Mouse (Mus musculus) neural tube, embryonic 14.5 days (tissue): ENCODE results near the gene Nlrc5. TPM values are rescaled to one million over a fixed set of nuclear protein-coding genes. Genes with fewer than 3 reads are reported as not detected.
A peak's percentile ranks its signal among the peaks of the same experiment; 100 is the strongest.

Experiments
- ATAC-seq: fragments of 200-750 bp; cut with Nextera tagmentation; 2 replicates; pipeline ENCODE4 v1.8.0; 2017; ENCODE audit warnings: low read depth, mild to moderate bottlenecking, moderate TSS enrichment, moderate library complexity
- H3K27ac ChIP-seq: fragments of 300-500 bp; sonication (generic); 2 replicates; pipeline ENCODE4 v1.5.1; 2014; ENCODE audit warnings: low read depth, mild to moderate bottlenecking, control low read depth, low read length, moderate library complexity, mixed read lengths
- H3K27me3 ChIP-seq: fragments of 300-500 bp; sonication (generic); 2 replicates; pipeline ENCODE4 v1.6.1; 2014; ENCODE audit warnings: low read length; ENCODE audit not compliant: control insufficient read depth, insufficient read depth
- H3K36me3 ChIP-seq: fragments of 300-500 bp; sonication (generic); 2 replicates; pipeline ENCODE4 v1.6.1; 2014; ENCODE audit warnings: low read length, mixed read lengths; ENCODE audit not compliant: control insufficient read depth, insufficient read depth
- H3K4me1 ChIP-seq: fragments of 300-500 bp; sonication (generic); 2 replicates; pipeline ENCODE4 v1.6.1; 2014; ENCODE audit warnings: low read length; ENCODE audit not compliant: control insufficient read depth, insufficient read depth
- H3K4me2 ChIP-seq: fragments of 300-500 bp; sonication (generic); 2 replicates; pipeline ENCODE4 v1.6.1; 2014; ENCODE audit warnings: mild to moderate bottlenecking, low read depth, low read length, control low read depth
- H3K4me3 ChIP-seq: fragments of 300-500 bp; sonication (generic); 2 replicates; pipeline ENCODE4 v1.5.1; 2014; ENCODE audit warnings: low read depth, low read length, control low read depth, mixed read lengths
- H3K9ac ChIP-seq: fragments of 300-500 bp; sonication (generic); replicated peaks from 2 replicates; pipeline ENCODE4 v1.6.1; 2014; ENCODE audit warnings: low read depth, mild to moderate bottlenecking, control low read depth, low read length, mixed read lengths
- H3K9me3 ChIP-seq: fragments of 300-500 bp; sonication (generic); 2 replicates; pipeline ENCODE4 v1.6.1; 2016; ENCODE audit warnings: low read length; ENCODE audit not compliant: control insufficient read depth
- WGBS: fragments of 180-500 bp; shearing (Covaris S2); extraction: QIAGEN DNeasy Blood & Tissue Kit; methylation state at CpG from one replicate; pipeline ENCODE4 v1.1.7; 2014; 5-methylcytosine and 5-hydroxymethylcytosine counted together
- polyA plus RNA-seq: library from polyadenylated mRNA; unstranded; fragments of >200 nt; fragmentation: Nextera tagmentation; extraction: Ambion mirVana; gene quantifications from 2 replicates; pipeline ENCODE4 v1.2.1, GENCODE M21; 2014

Nlrc5 gene
- polyA plus RNA-seq = 0.13 and 0.37 TPM in 2 replicates

DNA sequence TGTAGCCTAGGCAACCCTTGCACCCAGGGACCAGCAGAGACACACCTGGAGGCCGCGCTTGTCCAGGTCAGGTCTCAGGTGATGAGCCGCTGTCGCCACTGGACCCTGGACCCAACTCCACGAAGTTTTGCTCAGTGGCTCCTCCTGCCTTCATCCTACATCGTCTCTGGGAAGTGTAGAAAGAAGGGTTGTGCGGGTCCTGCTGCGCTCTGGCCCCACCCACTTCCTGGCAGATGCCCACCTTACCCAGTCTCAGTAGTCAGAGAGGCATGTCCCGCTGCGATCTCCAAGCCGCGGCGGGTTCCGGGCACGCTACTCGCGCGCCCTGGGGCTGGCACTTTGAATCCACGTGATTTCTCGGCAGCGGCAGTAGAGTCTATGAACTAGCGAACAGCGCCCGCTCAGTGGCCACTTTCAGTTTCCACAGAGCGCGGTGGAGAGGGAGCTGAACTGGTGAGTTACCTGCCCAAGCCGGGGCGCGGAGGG lies at the start of gene Nlrc5:
Nlrc5 (plus strand) TSS at position 376 of the 486 bp plus-strand sequence.
- Histone ChIP-seq H3K36me3 (no peaks in the 10 kb centered on the region), H3K27ac (no peak within 1 kb of the TSS), H3K27me3 (peaks cover 5% of the 10 kb centered on the region; the same call in 1 of the 2 replicates), H3K4me1 (0 out of 2 replicates have a peak, but pooled peaks cover 6% of the 10 kb centered on the region), H3K9ac (no peak within 1 kb of the TSS), H3K4me3 (peak within 1 kb of the TSS; percentile 31), H3K4me2 (peak within 1 kb of the TSS; percentile 72), H3K9me3 (no peaks in the 10 kb centered on the region)
- WGBS = 2% methylated on average over 29 of the region's 29 CpGs
- ATAC-seq = peak; percentile 34; the same call in 1 of the 2 replicates

DNA sequence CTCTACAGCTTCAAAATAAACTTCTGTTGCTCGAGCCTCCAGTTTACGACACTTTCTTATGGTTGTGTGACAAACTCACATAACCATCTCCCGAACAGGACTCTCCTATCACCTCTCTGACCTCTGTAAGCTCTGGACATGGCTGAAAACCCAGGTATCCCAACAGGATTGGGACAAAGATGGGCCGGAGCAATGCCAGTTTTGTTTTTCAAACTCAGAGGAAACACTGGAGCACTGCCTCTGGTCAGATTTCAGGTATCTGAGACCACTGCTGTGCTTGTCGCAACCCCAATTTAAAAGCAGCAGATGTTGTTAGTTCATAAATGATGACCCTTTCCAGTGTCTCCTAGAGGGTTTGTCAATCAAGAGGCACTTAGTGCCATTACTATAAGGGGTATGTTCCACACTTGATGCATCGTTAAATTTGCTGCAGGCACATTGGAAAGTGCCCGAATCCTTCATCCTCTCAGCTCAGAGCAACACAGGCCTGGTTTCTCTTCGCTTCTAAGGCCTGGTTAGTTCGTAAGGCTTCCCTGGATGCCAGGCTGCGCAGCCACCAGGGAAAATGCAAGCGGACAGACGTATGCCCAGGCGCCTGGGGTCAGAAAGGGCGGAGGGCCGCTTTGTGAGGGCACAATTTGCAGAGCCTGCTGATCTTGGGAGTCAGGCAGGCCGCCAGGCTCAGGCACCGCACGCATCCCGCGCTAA lies 48.5 kb upstream of the Nlrc5 start:
- Histone ChIP-seq H3K4me3 (peak overlapping the region; percentile 82), H3K27me3 (no peaks in the 10 kb centered on the region), H3K36me3 (peaks cover 14% of the 10 kb centered on the region), H3K9ac (peak overlapping the region; percentile 88), H3K9me3 (no peaks in the 10 kb centered on the region), H3K4me1 (peaks cover 13% of the 10 kb centered on the region; the same call in 1 of the 2 replicates), H3K27ac (peak overlapping the region; percentile 96), H3K4me2 (peak overlapping the region; percentile 91)
- peak; percentile 42 for ATAC-seq
- WGBS = 27% methylated on average over 16 of the region's 20 CpGs

DNA sequence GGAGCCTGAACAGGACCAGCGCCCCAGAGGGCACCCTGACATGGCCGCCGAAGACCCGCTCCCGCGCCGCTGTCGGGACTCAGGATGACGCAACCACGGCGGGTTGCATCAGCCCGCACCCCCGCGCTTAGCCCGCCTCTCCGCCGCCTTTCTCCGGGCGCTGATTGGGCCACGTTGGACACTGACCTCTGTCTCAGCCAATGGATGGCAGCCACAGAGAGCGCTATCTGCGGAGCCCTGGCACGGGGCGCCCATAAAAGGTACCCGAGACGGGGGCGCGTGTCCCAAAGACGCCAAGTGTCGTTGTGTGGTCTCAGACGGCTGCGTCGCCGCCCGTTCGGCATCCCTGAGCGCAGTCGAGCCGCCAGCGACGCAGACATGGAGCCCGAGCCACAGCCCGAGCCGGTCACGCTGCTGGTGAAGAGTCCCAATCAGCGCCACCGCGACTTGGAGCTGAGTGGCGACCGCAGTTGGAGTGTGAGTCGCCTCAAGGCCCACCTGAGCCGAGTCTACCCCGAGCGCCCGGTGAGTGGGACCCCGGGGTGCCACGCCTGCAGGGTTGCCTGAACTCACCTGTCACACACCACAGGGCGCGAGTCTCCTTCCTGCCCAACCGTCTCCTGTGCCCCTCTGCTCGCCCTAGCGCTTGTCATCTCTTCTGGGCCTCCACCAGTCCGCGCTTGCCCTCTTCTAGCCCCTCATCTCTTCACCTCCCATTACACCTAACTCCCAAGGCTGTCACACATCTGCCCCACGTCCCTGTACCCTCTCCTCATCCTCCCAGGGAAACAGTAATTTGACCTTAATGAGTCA lies 47.7 kb upstream of the Nlrc5 start, which contains the start of gene Herpud1:
Herpud1 (plus strand) TSS at position 225 of the 813 bp plus-strand sequence.
- Histone ChIP-seq H3K27ac (peak within 1 kb of the TSS; percentile 96), H3K4me3 (peak within 1 kb of the TSS; percentile 82), H3K36me3 (peaks cover 22% of the 10 kb centered on the region), H3K9ac (peak within 1 kb of the TSS; percentile 88), H3K4me2 (peak within 1 kb of the TSS; percentile 91), H3K4me1 (peaks cover 13% of the 10 kb centered on the region; the same call in 1 of the 2 replicates), H3K27me3 (no peaks in the 10 kb centered on the region), H3K9me3 (no peaks in the 10 kb centered on the region)
- peak; percentile 99 for ATAC-seq
- WGBS = 0% methylated on average over 59 of the region's 65 CpGs

DNA sequence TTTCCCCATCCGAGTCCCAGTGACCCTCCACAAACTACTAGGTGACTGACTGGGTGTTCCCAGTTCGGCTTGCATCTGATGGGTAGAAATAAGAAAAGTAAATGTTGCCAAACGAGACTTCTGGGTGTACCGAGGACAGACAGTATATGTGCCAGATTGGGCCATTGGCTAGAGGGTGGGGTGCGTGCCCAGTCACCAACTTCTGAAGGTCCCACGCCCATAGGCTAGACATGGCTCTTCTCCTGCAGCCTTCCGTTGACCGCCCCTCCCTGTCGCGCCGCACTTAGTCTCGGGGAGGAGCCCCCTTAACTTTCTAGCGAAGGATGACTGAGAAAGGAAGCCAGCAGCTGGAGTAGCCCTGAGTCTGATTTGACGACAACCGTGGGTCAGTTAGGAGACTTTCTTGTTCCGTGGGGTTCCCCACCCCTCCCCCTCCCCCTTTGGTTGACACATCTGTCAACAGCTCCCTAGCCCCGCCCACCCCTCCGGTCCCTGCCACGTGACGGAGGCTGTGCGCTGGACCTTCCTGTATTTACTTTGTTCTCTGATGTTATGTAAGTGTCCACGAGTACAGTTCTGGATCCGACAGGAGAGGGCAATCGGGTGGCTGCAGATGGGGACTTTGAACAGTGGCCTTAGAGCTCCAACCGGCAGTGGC lies 47.0 kb upstream of the Nlrc5 start:
- Histone ChIP-seq H3K9ac (peak overlapping the region; percentile 88), H3K36me3 (peaks cover 29% of the 10 kb centered on the region), H3K27ac (peak overlapping the region; percentile 96), H3K4me3 (peak overlapping the region; percentile 82), H3K27me3 (no peaks in the 10 kb centered on the region), H3K4me2 (peak overlapping the region; percentile 91), H3K9me3 (no peaks in the 10 kb centered on the region), H3K4me1 (peaks cover 13% of the 10 kb centered on the region; the same call in 1 of the 2 replicates)
- peak; percentile 29 for ATAC-seq
- under 1% methylated on average over 25 of the region's 25 CpGs for WGBS

DNA sequence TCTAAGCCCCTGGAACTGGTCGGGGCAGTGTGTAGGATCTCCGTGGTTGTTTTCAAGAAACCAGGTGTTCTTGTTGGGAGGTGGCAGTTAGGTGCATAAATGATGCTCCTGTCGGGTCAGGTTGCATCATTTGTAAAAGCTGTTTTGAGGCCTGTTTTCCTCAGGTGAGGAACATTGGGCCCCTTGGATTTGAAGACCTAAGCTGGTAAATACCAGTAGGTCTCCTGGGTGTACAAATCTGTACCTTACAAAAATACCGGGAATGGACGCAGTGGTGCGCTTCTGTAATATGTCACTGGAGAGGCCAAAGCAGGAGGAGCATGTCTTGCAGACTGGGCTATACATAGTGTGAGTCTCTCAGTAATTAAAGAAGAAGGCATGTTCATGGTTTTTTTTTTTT lies 46.4 kb upstream of the Nlrc5 start:
- 32% methylated on average over 6 of the region's 6 CpGs for WGBS
- peak overlapping the region; percentile 88; the same call in 1 of the 2 replicates for H3K9ac ChIP-seq
- no peak overlapping the region for H3K27ac ChIP-seq
- no peaks in the 10 kb centered on the region for H3K27me3 ChIP-seq
- H3K4me3 ChIP-seq = peak overlapping the region; percentile 82
- no peak for ATAC-seq
- peak overlapping the region; percentile 91 for H3K4me2 ChIP-seq
- H3K4me1 ChIP-seq = peaks cover 13% of the 10 kb centered on the region; the same call in 1 of the 2 replicates
- H3K9me3 ChIP-seq = no peaks in the 10 kb centered on the region
- peaks cover 36% of the 10 kb centered on the region for H3K36me3 ChIP-seq

DNA sequence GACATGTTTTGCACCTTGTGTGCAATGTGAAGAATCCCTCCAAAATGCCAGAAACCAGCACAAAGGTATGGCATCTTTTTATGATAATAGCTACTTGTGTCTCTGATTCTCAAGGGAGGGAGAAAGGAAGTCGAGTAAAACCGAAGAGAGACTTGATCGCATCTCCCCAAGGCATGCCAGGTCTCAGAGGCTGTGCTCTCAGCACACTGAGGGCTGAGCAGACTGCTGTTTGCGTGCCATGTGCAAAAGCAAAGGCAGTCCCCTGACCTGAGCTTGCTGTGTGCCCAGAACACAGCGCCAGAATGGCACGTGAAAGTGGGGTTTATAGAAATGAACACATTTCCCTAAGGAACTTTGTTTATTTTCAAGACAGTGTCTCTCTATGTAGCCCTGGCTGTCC lies 44.6 kb upstream of the Nlrc5 start:
- no peaks in the 10 kb centered on the region for H3K9me3 ChIP-seq
- H3K36me3 ChIP-seq = peaks cover 49% of the 10 kb centered on the region
- no peaks in the 10 kb centered on the region for H3K27me3 ChIP-seq
- WGBS = 90% methylated on average over 6 of the region's 6 CpGs
- no peak overlapping the region for H3K4me3 ChIP-seq
- H3K4me2 ChIP-seq = no peak overlapping the region
- H3K9ac ChIP-seq = no peak overlapping the region
- ATAC-seq = no peak
- H3K27ac ChIP-seq = no peak overlapping the region
- H3K4me1 ChIP-seq = peaks cover 13% of the 10 kb centered on the region; the same call in 1 of the 2 replicates

DNA sequence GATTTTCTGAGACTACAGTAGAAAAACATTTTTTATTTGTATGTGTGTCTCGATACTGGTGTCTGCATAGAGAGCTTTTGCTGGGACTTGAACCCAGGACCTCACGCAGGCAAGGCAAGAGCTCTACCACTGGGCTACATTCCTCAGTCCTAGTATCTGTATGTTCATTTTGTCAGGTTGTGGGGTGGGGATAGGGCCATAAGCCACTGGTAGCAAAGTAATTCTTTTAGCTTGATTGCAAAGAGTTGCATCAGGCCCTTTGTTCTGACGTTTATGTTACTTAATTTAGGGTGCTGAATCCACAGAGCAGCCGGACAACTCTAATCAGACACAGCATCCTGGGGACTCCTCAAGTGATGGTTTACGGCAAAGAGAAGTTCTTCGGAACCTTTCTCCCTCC lies 43.7 kb upstream of the Nlrc5 start:
- 95% methylated on average over 6 of the region's 6 CpGs for WGBS
- peaks cover 13% of the 10 kb centered on the region; the same call in 1 of the 2 replicates for H3K4me1 ChIP-seq
- peaks cover 58% of the 10 kb centered on the region for H3K36me3 ChIP-seq
- no peak overlapping the region for H3K27ac ChIP-seq
- H3K4me3 ChIP-seq = no peak overlapping the region
- no peak overlapping the region for H3K9ac ChIP-seq
- H3K27me3 ChIP-seq = no peaks in the 10 kb centered on the region
- no peak for ATAC-seq
- H3K9me3 ChIP-seq = no peaks in the 10 kb centered on the region
- H3K4me2 ChIP-seq = no peak overlapping the region

DNA sequence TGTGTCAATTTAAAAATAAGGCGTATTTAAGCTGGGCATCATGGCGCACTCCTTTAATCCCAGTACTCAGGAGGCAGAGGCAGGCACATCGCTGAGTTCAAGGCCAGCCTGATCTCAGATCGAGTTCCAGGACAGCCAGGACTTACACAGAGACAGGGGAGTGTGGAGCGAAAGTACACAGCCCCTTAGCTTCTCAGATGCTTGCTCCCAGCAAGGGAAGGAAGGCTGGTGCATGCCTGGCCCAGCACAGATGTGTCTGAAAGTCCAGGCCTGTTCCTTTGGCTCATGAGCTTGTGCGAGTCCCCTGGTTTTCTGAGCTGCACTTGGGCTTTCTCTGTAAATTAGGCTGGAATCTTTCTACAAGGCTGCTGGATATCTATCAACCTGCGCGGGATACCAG lies 43.2 kb upstream of the Nlrc5 start:
- H3K4me2 ChIP-seq = no peak overlapping the region

More for the DNA sequence above, 43.2 kb upstream of the Nlrc5 start:
- Histone ChIP-seq H3K4me1 (peaks cover 8% of the 10 kb centered on the region; the same call in 1 of the 2 replicates), H3K4me3 (no peak overlapping the region), H3K36me3 (peaks cover 61% of the 10 kb centered on the region), H3K9me3 (no peaks in the 10 kb centered on the region), H3K27ac (no peak overlapping the region), H3K9ac (no peak overlapping the region), H3K27me3 (no peaks in the 10 kb centered on the region)
- 99% methylated on average over 8 of the region's 8 CpGs for WGBS
- ATAC-seq = no peak
